Comparison of ENCODE assay signal across 10 mouse cellular contexts in the genomic region with DNA sequence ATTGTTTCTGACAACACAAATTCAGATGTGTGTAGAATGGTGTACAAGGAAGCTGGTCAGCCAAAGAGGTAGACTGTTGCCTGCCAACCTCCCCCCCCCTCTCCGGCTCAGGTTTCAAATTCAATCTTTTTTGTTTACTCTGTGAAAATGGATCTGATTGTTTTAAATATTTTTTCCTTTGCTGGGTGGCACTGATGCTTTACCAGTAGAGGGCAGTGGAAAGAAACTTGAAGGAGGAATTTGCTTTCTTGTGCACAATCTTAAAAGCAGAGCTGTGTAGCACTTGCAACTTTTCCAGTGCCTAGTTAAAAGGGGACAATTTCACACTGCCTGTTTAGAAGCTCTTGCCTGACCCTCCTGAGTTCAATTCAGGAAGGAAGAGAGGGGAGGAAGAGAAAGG. TPM values are rescaled to one million over a fixed set of nuclear protein-coding genes. Genes with fewer than 3 reads are reported as not detected.
DNase-seq lines count a peak whose midpoint lies in the region; ATAC-seq and TF ChIP-seq lines count a peak whose summit lies in the region.
"Had no signal": no experiment of that assay in that cellular context is flagged by ENCODE, and none has a peak within 500 bp of the region (broad histone marks: within the 10 kb centered on the region; RNA-seq: fewer than 3 reads in every experiment).

No protein-coding gene starts in this region.

- H3K9ac ChIP-seq in kidney, postnatal 0 days (ENCODE audit: low read depth, low read length) = no peak overlapping the region
- H3K9ac ChIP-seq in MEL (ENCODE audit: control insufficient read depth, low read depth, low read length, poor library complexity, severe bottlenecking) = no peak overlapping the region
- H3K9ac ChIP-seq: embryonic facial prominence, embryonic 12.5 days had no signal

- H3K27me3 ChIP-seq in kidney, postnatal 0 days (ENCODE audit: insufficient read depth, low read length) = no peaks in the 10 kb centered on the region
- H3K27me3 ChIP-seq in MEL (ENCODE audit: control insufficient read depth in 1 of 2, insufficient read depth in 2 of 2, low read length in 2 of 2) = no peaks in the 10 kb centered on the region

- no peak for TF ChIP-seq EP300 in MEL (IDR thresholded peaks at IDR 0.05; ENCODE audit: low read depth in 1 of 2, low read length in 2 of 2)

- TF ChIP-seq CTCF in kidney, postnatal 0 days (IDR thresholded peaks at IDR 0.05; ENCODE audit: low read depth) = peak; percentile 70
- TF ChIP-seq CTCF in MEL (IDR thresholded peaks at IDR 0.05 in 2 of 3, conservative IDR thresholded peaks at IDR 0.05 in 1 of 3; ENCODE audit: control insufficient read depth in 1 of 3, insufficient read depth in 1 of 3, low read depth in 2 of 3, low read length in 3 of 3, poor library complexity in 1 of 3, severe bottlenecking in 1 of 3) = peak; percentile 7 to 80 (median 42); a peak in 4 of 6 replicates

- ATAC-seq in kidney, postnatal 0 days (replicated peaks; ENCODE audit: low FRiP score, low read depth) = no peak
- ATAC-seq: midbrain, embryonic 16.5 days had no signal

- no peak overlapping the region for H3K4me2 ChIP-seq in kidney, postnatal 0 days (ENCODE audit: low read length)
- H3K4me2 ChIP-seq: embryonic facial prominence, embryonic 12.5 days had no signal

- peak; percentile 55 for DNase-seq in kidney, postnatal 0 days (ENCODE audit: low spot score)
- DNase-seq in kidney, adult 11 months = no peak
- DNase-seq in 416B (ENCODE audit: low read depth) (peak; percentile 65), MEL (ENCODE audit: low read depth, low spot score) (peak; percentile 48)
- peak; percentile 23 for DNase-seq in induced T-regulatory cell, adult 2 months (ENCODE audit: low read depth)
- no peak for DNase-seq in testis, postnatal 10 days (ENCODE audit: low spot score)
- DNase-seq in adrenal gland, adult 2 months = no peak
- DNase-seq: right cerebral cortex, adult 18-20 months had no signal

- peak; percentile 79 for TF ChIP-seq RAD21 in MEL (IDR thresholded peaks at IDR 0.05; ENCODE audit: low read depth, low read length)

- H3K79me2 ChIP-seq in MEL (ENCODE audit: control insufficient read depth, insufficient read depth, low read length, poor library complexity) = no peaks in the 10 kb centered on the region

- no peak for TF ChIP-seq POLR2A in MEL (IDR thresholded peaks at IDR 0.05; ENCODE audit: control insufficient read depth in 1 of 2, insufficient read depth in 1 of 2, low read depth in 1 of 2, low read length in 2 of 2, poor library complexity in 1 of 2)

- no peaks in the 10 kb centered on the region for H3K36me3 ChIP-seq in kidney, postnatal 0 days (ENCODE audit: insufficient read depth, low read length)
- H3K36me3 ChIP-seq in MEL (ENCODE audit: control insufficient read depth in 1 of 2, insufficient read depth in 2 of 2, low read length in 2 of 2) = peaks cover 0 to 26% of the 10 kb centered on the region in 2 experiments; a peak in 2 of 4 replicates
- H3K36me3 ChIP-seq: embryonic facial prominence, embryonic 12.5 days had no signal

- no peaks in the 10 kb centered on the region for H3K4me1 ChIP-seq in kidney, postnatal 0 days (replicated peaks; ENCODE audit: insufficient read depth, low read length)
- H3K4me1 ChIP-seq in MEL (ENCODE audit: control insufficient read depth in 1 of 2, insufficient read depth in 2 of 2, low read length in 2 of 2) = peaks cover 16 to 22% of the 10 kb centered on the region in 2 experiments
- H3K4me1 ChIP-seq: embryonic facial prominence, embryonic 12.5 days had no signal

- no peak overlapping the region for H3K4me3 ChIP-seq in kidney, postnatal 0 days (replicated peaks; ENCODE audit: low read depth, low read length)
- H3K4me3 ChIP-seq in MEL (ENCODE audit: control insufficient read depth in 1 of 2, insufficient read depth in 1 of 2, low read depth in 2 of 2, low read length in 2 of 2) = no peak overlapping the region
- H3K4me3 ChIP-seq: embryonic facial prominence, embryonic 12.5 days had no signal

- no peak overlapping the region for H3K27ac ChIP-seq in kidney, postnatal 0 days
- H3K27ac ChIP-seq in MEL (ENCODE audit: control insufficient read depth, low read depth, low read length) = no peak overlapping the region
- H3K27ac ChIP-seq: embryonic facial prominence, embryonic 12.5 days had no signal

- no peaks in the 10 kb centered on the region for H3K9me3 ChIP-seq in kidney, postnatal 0 days (replicated peaks; ENCODE audit: low read length)
- H3K9me3 ChIP-seq in MEL (replicated peaks; ENCODE audit: insufficient read depth, low read length) = no peaks in the 10 kb centered on the region
- H3K9me3 ChIP-seq: embryonic facial prominence, embryonic 12.5 days had no signal

- 45% methylated on average over 1 of the region's 1 CpGs for WGBS in kidney, postnatal 0 days

TF ChIP-seq in MEL, 35 proteins besides CTCF, POLR2A, EP300 and RAD21:
- TF ChIP-seq SMC3 (IDR thresholded peaks at IDR 0.05; ENCODE audit: low read depth, low read length) (peak; percentile 88), ZC3H11A (IDR thresholded peaks at IDR 0.05; ENCODE audit: low read depth, low read length) (peak; percentile 82), MEF2A (IDR thresholded peaks at IDR 0.05; ENCODE audit: extremely low read depth, insufficient replicate concordance, low read depth, low read length, poor library complexity, severe bottlenecking) (no peak), RCOR1 (IDR thresholded peaks at IDR 0.05; ENCODE audit: low read depth, low read length) (peak; percentile 64), SIN3A (IDR thresholded peaks at IDR 0.05; ENCODE audit: low read length) (peak; percentile 29; the same call in 1 of the 2 replicates)

RNA-seq across cellular contexts. Expression of a gene that starts 54.7 kb away (rescaled TPM):
- 246 and 262 TPM in 2 replicates for polyA plus RNA-seq in kidney, postnatal 0 days (2015; fragmentation: Nextera tagmentation; extraction: Ambion mirVana)
- total RNA-seq in MEL (2012; rRNA removed) = 193 and 208 TPM in 2 replicates
- 100 to 1,000 TPM in 1 of 2 experiments, not detected in 1; 217 TPM for polyA plus RNA-seq in MEL (2012; ENCODE audit: insufficient read depth in 1 of 2, insufficient read length in 2 of 2, low read depth in 1 of 2, low replicate concordance in 2 of 2, missing spikeins in 1 of 2)
- 100 to 1,000 TPM; 181 to 218 TPM for total RNA-seq in adrenal gland, adult 2 months (2021)
- polyA plus RNA-seq in adrenal gland, adult 2 months (2012; rRNA removed) = 60.0 and 61.0 TPM in 2 replicates

Comparison
In these comparisons a context has a peak if more than half of its experiments do, and no peak if none do; other contexts are left out.
1. DNase-seq: peak in kidney, postnatal 0 days (single experiment), 416B (single experiment), MEL (single experiment) and induced T-regulatory cell, adult 2 months (single experiment); none in kidney, adult 11 months (single experiment), testis, postnatal 10 days (single experiment) and adrenal gland, adult 2 months (single experiment).